7 mouse cellular contexts compared by ENCODE assay signal in the genomic region with DNA sequence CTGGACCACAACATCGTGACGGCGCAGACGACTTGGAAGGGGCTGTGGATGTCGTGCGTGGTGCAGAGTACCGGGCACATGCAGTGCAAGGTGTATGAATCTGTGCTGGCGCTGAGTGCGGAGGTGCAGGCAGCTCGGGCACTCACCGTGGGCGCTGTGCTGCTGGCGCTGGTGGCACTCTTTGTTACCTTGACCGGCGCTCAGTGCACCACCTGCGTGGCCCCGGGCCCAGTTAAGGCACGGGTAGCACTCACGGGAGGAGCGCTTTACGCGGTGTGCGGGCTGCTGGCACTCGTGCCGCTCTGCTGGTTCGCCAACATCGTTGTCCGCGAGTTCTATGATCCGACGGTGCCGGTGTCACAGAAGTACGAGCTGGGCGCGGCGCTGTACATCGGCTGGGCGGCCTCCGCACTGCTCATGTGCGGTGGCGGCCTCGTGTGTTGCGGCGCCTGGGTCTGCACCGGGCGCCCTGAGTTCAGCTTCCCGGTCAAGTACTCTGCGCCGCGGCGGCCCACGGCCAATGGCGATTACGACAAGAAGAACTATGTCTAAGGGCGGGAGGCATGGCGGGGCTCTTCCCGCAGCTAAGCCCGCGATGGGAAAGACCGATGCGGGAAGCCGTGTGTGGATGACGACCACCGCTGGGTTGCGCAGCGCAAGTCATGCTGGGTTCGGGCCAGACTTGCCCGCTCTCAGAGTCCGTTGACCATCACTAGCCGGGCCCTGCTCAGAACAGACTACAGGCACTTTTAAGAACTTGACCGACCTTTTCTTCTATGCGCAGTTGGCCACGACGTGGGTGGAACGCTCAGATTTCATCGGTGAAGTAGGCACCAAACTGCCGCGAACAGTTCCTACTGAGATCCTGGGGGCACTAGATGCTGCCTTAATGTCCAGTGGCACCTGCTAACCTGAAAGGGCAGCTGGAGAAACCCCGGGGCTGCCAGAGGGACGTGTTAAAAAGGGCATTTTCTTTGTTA. TPM values are rescaled to one million over a fixed set of nuclear protein-coding genes. Genes with fewer than 3 reads are reported as not detected.
DNase-seq lines count a peak whose midpoint lies in the region; ATAC-seq and TF ChIP-seq lines count a peak whose summit lies in the region.

No protein-coding gene starts in this region.

- peak overlapping the region; percentile 56 for H3K4me2 ChIP-seq in forebrain, embryonic 14.5 days (ENCODE audit: low read length)
- H3K4me2 ChIP-seq in kidney, postnatal 0 days (ENCODE audit: low read length) = peak overlapping the region; percentile 75
- H3K4me2 ChIP-seq in midbrain, embryonic 12.5 days (replicated peaks) = peak overlapping the region; percentile 53

- H3K4me3 ChIP-seq in testis, adult 2 months (ENCODE audit: control insufficient read depth, low read depth, low read length) = peak overlapping the region; percentile 49
- H3K4me3 ChIP-seq in forebrain, embryonic 14.5 days (ENCODE audit: low read depth, low read length) = peak overlapping the region; percentile 36
- H3K4me3 ChIP-seq in kidney, postnatal 0 days (replicated peaks; ENCODE audit: low read depth, low read length) = peak overlapping the region; percentile 52
- peak overlapping the region; percentile 39 for H3K4me3 ChIP-seq in midbrain, embryonic 12.5 days
- no peak overlapping the region for H3K4me3 ChIP-seq in thymus, adult 2 months (ENCODE audit: control insufficient read depth, insufficient read depth, low read length)

- peak overlapping the region; percentile 47 for H3K9ac ChIP-seq in forebrain, embryonic 14.5 days (ENCODE audit: low read length)
- peak overlapping the region; percentile 70 for H3K9ac ChIP-seq in kidney, postnatal 0 days (ENCODE audit: low read depth, low read length)
- H3K9ac ChIP-seq in midbrain, embryonic 12.5 days (replicated peaks) = 0 out of 2 replicates have a peak overlapping the region, but pooled peaks have one; percentile 0

- peaks cover 20% of the 10 kb centered on the region for H3K4me1 ChIP-seq in testis, adult 2 months (ENCODE audit: control insufficient read depth, insufficient read depth, low read length)
- peaks cover 2% of the 10 kb centered on the region; the same call in 1 of the 2 replicates for H3K4me1 ChIP-seq in forebrain, embryonic 14.5 days (ENCODE audit: control insufficient read depth, insufficient read depth, low read length)
- peaks cover 16% of the 10 kb centered on the region; the same call in 1 of the 2 replicates for H3K4me1 ChIP-seq in kidney, postnatal 0 days (replicated peaks; ENCODE audit: insufficient read depth, low read length)
- peaks cover 17% of the 10 kb centered on the region for H3K4me1 ChIP-seq in midbrain, embryonic 12.5 days
- no peaks in the 10 kb centered on the region for H3K4me1 ChIP-seq in thymus, adult 2 months (replicated peaks; ENCODE audit: control insufficient read depth, insufficient read depth, low read length)

- no peak overlapping the region for H3K27ac ChIP-seq in testis, adult 2 months (ENCODE audit: control insufficient read depth, insufficient read depth, low read depth, low read length)
- no peak overlapping the region for H3K27ac ChIP-seq in forebrain, embryonic 14.5 days (ENCODE audit: low read depth, low read length)
- peak overlapping the region; percentile 63; the same call in 1 of the 2 replicates for H3K27ac ChIP-seq in kidney, postnatal 0 days
- H3K27ac ChIP-seq in midbrain, embryonic 12.5 days (replicated peaks) = no peak overlapping the region
- H3K27ac ChIP-seq in thymus, adult 2 months (ENCODE audit: control insufficient read depth, insufficient read depth, low read length) = no peak overlapping the region

- DNase-seq in testis, postnatal 14 days (ENCODE audit: low spot score) = no peak
- DNase-seq in forebrain, embryonic 14.5 days (ENCODE audit: low spot score) = peak; percentile 14
- peak; percentile 28 for DNase-seq in kidney, postnatal 0 days (ENCODE audit: low spot score)
- DNase-seq in MN1 (ENCODE audit: low spot score) = no peak
- DNase-seq in thymus, adult 2 months = no peak

- WGBS in forebrain, embryonic 14.5 days = 2% methylated on average over 80 of the region's 80 CpGs
- WGBS in kidney, postnatal 0 days = 2% methylated on average over 80 of the region's 80 CpGs
- 3% methylated on average over 80 of the region's 80 CpGs for WGBS in midbrain, embryonic 12.5 days
- 6% methylated on average over 80 of the region's 80 CpGs for WGBS in thymus, adult 2 months

- peak; percentile 57; the same call in 1 of the 2 replicates for ATAC-seq in forebrain, embryonic 14.5 days
- ATAC-seq in kidney, postnatal 0 days (replicated peaks; ENCODE audit: low FRiP score, low read depth) = peak; percentile 21; the same call in 1 of the 2 replicates
- ATAC-seq in midbrain, embryonic 12.5 days (ENCODE audit: low FRiP score, low read depth) = peak; percentile 52; the same call in 1 of the 2 replicates

- H3K36me3 ChIP-seq in testis, adult 2 months (ENCODE audit: control insufficient read depth, insufficient read depth, low read length) = no peaks in the 10 kb centered on the region
- peaks cover 8% of the 10 kb centered on the region; the same call in 1 of the 2 replicates for H3K36me3 ChIP-seq in forebrain, embryonic 14.5 days (ENCODE audit: control insufficient read depth, insufficient read depth, low read length)
- no peaks in the 10 kb centered on the region for H3K36me3 ChIP-seq in kidney, postnatal 0 days (ENCODE audit: insufficient read depth, low read length)
- H3K36me3 ChIP-seq in midbrain, embryonic 12.5 days = peaks cover 27% of the 10 kb centered on the region
- H3K36me3 ChIP-seq in thymus, adult 2 months (ENCODE audit: control insufficient read depth, insufficient read depth, low read length) = 0 out of 2 replicates have a peak, but pooled peaks cover 3% of the 10 kb centered on the region

- TF ChIP-seq CTCF in testis, adult 2 months (IDR thresholded peaks at IDR 0.05; ENCODE audit: control insufficient read depth, insufficient read depth, insufficient replicate concordance, low read depth, low read length) = no peak
- TF ChIP-seq CTCF in kidney, postnatal 0 days (IDR thresholded peaks at IDR 0.05; ENCODE audit: low read depth) = no peak
- TF ChIP-seq CTCF in thymus, adult 2 months (IDR thresholded peaks at IDR 0.05; ENCODE audit: borderline replicate concordance, control insufficient read depth, extremely low read depth, insufficient read depth, low read length, poor library complexity) = no peak

- no peaks in the 10 kb centered on the region for H3K27me3 ChIP-seq in testis, adult 2 months (ENCODE audit: control insufficient read depth, insufficient read depth, low read length)
- H3K27me3 ChIP-seq in forebrain, embryonic 14.5 days (replicated peaks; ENCODE audit: control insufficient read depth, insufficient read depth, low read length) = peaks cover 42% of the 10 kb centered on the region
- H3K27me3 ChIP-seq in kidney, postnatal 0 days (ENCODE audit: insufficient read depth, low read length) = 0 out of 2 replicates have a peak, but pooled peaks cover 14% of the 10 kb centered on the region
- peaks cover 58% of the 10 kb centered on the region for H3K27me3 ChIP-seq in midbrain, embryonic 12.5 days
- no peaks in the 10 kb centered on the region; the same call in 1 of the 2 replicates for H3K27me3 ChIP-seq in thymus, adult 2 months (ENCODE audit: control insufficient read depth, insufficient read depth, low read length)

- TF ChIP-seq POLR2A in testis, adult 2 months (IDR thresholded peaks at IDR 0.05; ENCODE audit: control insufficient read depth, low read depth, low read length) = no peak
- no peak for TF ChIP-seq POLR2A in thymus, adult 2 months (IDR thresholded peaks at IDR 0.05; ENCODE audit: control insufficient read depth, extremely low read depth, insufficient read depth, low read length, poor library complexity)

- H3K9me3 ChIP-seq in forebrain, embryonic 14.5 days (replicated peaks; ENCODE audit: control insufficient read depth, low read length) = no peaks in the 10 kb centered on the region
- no peaks in the 10 kb centered on the region for H3K9me3 ChIP-seq in kidney, postnatal 0 days (replicated peaks; ENCODE audit: low read length)
- H3K9me3 ChIP-seq in midbrain, embryonic 12.5 days = no peaks in the 10 kb centered on the region

RNA-seq across cellular contexts. Expression of gene Cldn5, which starts 0.7 kb away (rescaled TPM):
- 9.2 and 9.3 TPM in 2 replicates for polyA plus RNA-seq in testis, adult 2 months (2012; rRNA removed)
- 92.0 and 98.2 TPM in 2 replicates for polyA plus RNA-seq in forebrain, embryonic 14.5 days (2014; fragmentation: Nextera tagmentation; extraction: Ambion mirVana)
- 107 and 113 TPM in 2 replicates for polyA plus RNA-seq in kidney, postnatal 0 days (2015; fragmentation: Nextera tagmentation; extraction: Ambion mirVana)
- 34.6 and 39.2 TPM in 2 replicates for polyA plus RNA-seq in midbrain, embryonic 12.5 days (2016; fragmentation: Nextera tagmentation; extraction: Ambion mirVana)
- polyA plus RNA-seq in thymus, adult 2 months (2012; rRNA removed) = 12.2 and 15.2 TPM in 2 replicates

RNA-seq across cellular contexts. Expression of gene Ufd1, which starts 34.2 kb away (rescaled TPM):
- polyA plus RNA-seq in testis, adult 2 months (2012; rRNA removed) = 588 and 668 TPM in 2 replicates
- 69.1 and 69.5 TPM in 2 replicates for polyA plus RNA-seq in forebrain, embryonic 14.5 days (2014; fragmentation: Nextera tagmentation; extraction: Ambion mirVana)
- 82.3 and 86.1 TPM in 2 replicates for polyA plus RNA-seq in kidney, postnatal 0 days (2015; fragmentation: Nextera tagmentation; extraction: Ambion mirVana)
- polyA plus RNA-seq in midbrain, embryonic 12.5 days (2016; fragmentation: Nextera tagmentation; extraction: Ambion mirVana) = 104 and 107 TPM in 2 replicates
- 45.5 and 47.3 TPM in 2 replicates for polyA plus RNA-seq in thymus, adult 2 months (2012; rRNA removed)

RNA-seq across cellular contexts. Expression of gene Cdc45, which starts 34.4 kb away (rescaled TPM):
- 35.9 and 40.7 TPM in 2 replicates for polyA plus RNA-seq in testis, adult 2 months (2012; rRNA removed)
- 30.3 and 34.1 TPM in 2 replicates for polyA plus RNA-seq in forebrain, embryonic 14.5 days (2014; fragmentation: Nextera tagmentation; extraction: Ambion mirVana)
- 20.1 and 24.9 TPM in 2 replicates for polyA plus RNA-seq in kidney, postnatal 0 days (2015; fragmentation: Nextera tagmentation; extraction: Ambion mirVana)
- 41.3 and 42.1 TPM in 2 replicates for polyA plus RNA-seq in midbrain, embryonic 12.5 days (2016; fragmentation: Nextera tagmentation; extraction: Ambion mirVana)
- 67.6 and 80.8 TPM in 2 replicates for polyA plus RNA-seq in thymus, adult 2 months (2012; rRNA removed)

RNA-seq across cellular contexts. Expression of gene 2510002D24Rik, which starts 59.0 kb away (rescaled TPM):
- polyA plus RNA-seq in testis, adult 2 months (2012; rRNA removed) = 7.0 and 7.5 TPM in 2 replicates
- polyA plus RNA-seq in forebrain, embryonic 14.5 days (2014; fragmentation: Nextera tagmentation; extraction: Ambion mirVana) = 11.2 and 15.9 TPM in 2 replicates
- polyA plus RNA-seq in kidney, postnatal 0 days (2015; fragmentation: Nextera tagmentation; extraction: Ambion mirVana) = 27.5 and 30.5 TPM in 2 replicates
- 23.6 and 25.8 TPM in 2 replicates for polyA plus RNA-seq in midbrain, embryonic 12.5 days (2016; fragmentation: Nextera tagmentation; extraction: Ambion mirVana)
- 61.5 and 78.3 TPM in 2 replicates for polyA plus RNA-seq in thymus, adult 2 months (2012; rRNA removed)

RNA-seq across cellular contexts. Expression of gene Gm28539, which starts 59.0 kb away (rescaled TPM):
- not detected in 2 replicates for polyA plus RNA-seq in testis, adult 2 months (2012; rRNA removed)
- not detected in 2 replicates for polyA plus RNA-seq in forebrain, embryonic 14.5 days (2014; fragmentation: Nextera tagmentation; extraction: Ambion mirVana)
- not detected in 2 replicates for polyA plus RNA-seq in kidney, postnatal 0 days (2015; fragmentation: Nextera tagmentation; extraction: Ambion mirVana)
- polyA plus RNA-seq in midbrain, embryonic 12.5 days (2016; fragmentation: Nextera tagmentation; extraction: Ambion mirVana) = not detected in 2 replicates
- polyA plus RNA-seq in thymus, adult 2 months (2012; rRNA removed) = not detected in 2 replicates

Comparison
In these comparisons a context has a peak if more than half of its experiments do, and no peak if none do; other contexts are left out.
1. DNase-seq: peak in forebrain, embryonic 14.5 days (single experiment) and kidney, postnatal 0 days (single experiment); none in testis, postnatal 14 days (single experiment), MN1 (single experiment) and thymus, adult 2 months (single experiment).
2. H3K9ac ChIP-seq: peak in every context shown above with its lines; median percentile 70 in kidney, postnatal 0 days; 47 in forebrain, embryonic 14.5 days; 0 in midbrain, embryonic 12.5 days.
3. Peak in every context shown above with its lines, with median percentiles within 50 percentile points of each other: ATAC-seq and H3K4me2 ChIP-seq.